Mouse (Mus musculus) forebrain, embryonic 15.5 days (tissue): ENCODE results near the gene Adcy7. TPM values are rescaled to one million over a fixed set of nuclear protein-coding genes. Genes with fewer than 3 reads are reported as not detected.

Experiments
- ATAC-seq: fragments of 200-750 bp; cut with Nextera tagmentation; replicated peaks from 2 replicates; pipeline ENCODE4 v1.8.0; 2017; ENCODE audit warnings: mild to moderate bottlenecking, moderate TSS enrichment, moderate library complexity
- H3K27ac ChIP-seq: fragments of 300-500 bp; sonication (generic); replicated peaks from 2 replicates; pipeline ENCODE4 v1.5.1; 2015; ENCODE audit warnings: mild to moderate bottlenecking, inconsistent platforms
- H3K27me3 ChIP-seq: fragments of 300-500 bp; sonication (generic); 2 replicates; pipeline ENCODE4 v1.6.1; 2015; ENCODE audit warnings: inconsistent platforms
- H3K36me3 ChIP-seq: fragments of 300-500 bp; sonication (generic); 2 replicates; pipeline ENCODE4 v1.6.1; 2015; ENCODE audit warnings: mild to moderate bottlenecking, inconsistent platforms
- H3K4me1 ChIP-seq: fragments of 300-500 bp; sonication (generic); 2 replicates; pipeline ENCODE4 v1.6.1; 2015; ENCODE audit warnings: inconsistent platforms
- H3K4me2 ChIP-seq: fragments of 300-500 bp; sonication (generic); replicated peaks from 2 replicates; pipeline ENCODE4 v1.6.1; 2015; ENCODE audit warnings: mild to moderate bottlenecking, inconsistent platforms
- H3K4me3 ChIP-seq: fragments of 300-500 bp; sonication (generic); 2 replicates; pipeline ENCODE4 v1.5.1; 2015; ENCODE audit warnings: mild to moderate bottlenecking, inconsistent platforms
- H3K9ac ChIP-seq: fragments of 300-500 bp; sonication (generic); replicated peaks from 2 replicates; pipeline ENCODE4 v1.6.1; 2015; ENCODE audit warnings: mild to moderate bottlenecking, inconsistent platforms
- H3K9me3 ChIP-seq: fragments of 300-500 bp; sonication (generic); 2 replicates; pipeline ENCODE4 v1.6.1; 2016; ENCODE audit warnings: inconsistent platforms
- WGBS: fragments of 180-500 bp; shearing (Covaris S2); methylation state at CpG from one replicate; pipeline ENCODE4 v1.1.7; 2015; ENCODE audit warnings: mixed read lengths; 5-methylcytosine and 5-hydroxymethylcytosine counted together
- polyA plus RNA-seq: library from polyadenylated mRNA; unstranded; fragments of >200 nt; fragmentation: Nextera tagmentation; extraction: Ambion mirVana; gene quantifications from 2 replicates; pipeline ENCODE4 v1.2.1, GENCODE M21; 2015

The Adcy7 gene
- polyA plus RNA-seq, 1 experiment from 2014 or later = 1.5 TPM

- no peak overlapping the region for H3K27ac ChIP-seq
- H3K4me1 ChIP-seq = no peaks in the 10 kb centered on the region
- no peak overlapping the region for H3K4me3 ChIP-seq
- no peak overlapping the region for H3K9ac ChIP-seq
- H3K27me3 ChIP-seq = no peaks in the 10 kb centered on the region
- WGBS = 91% methylated on average over 11 of the region's 11 CpGs
- peaks cover 39% of the 10 kb centered on the region for H3K36me3 ChIP-seq
- no peaks in the 10 kb centered on the region for H3K9me3 ChIP-seq
- ATAC-seq = no peak
- no peak overlapping the region for H3K4me2 ChIP-seq
Measured at GRCm38 (mm10) chr8:88324760-88325159, 52.6 kb downstream of the Adcy7 start.

- H3K4me1 ChIP-seq = no peaks in the 10 kb centered on the region
- no peak overlapping the region for H3K27ac ChIP-seq
- no peak for ATAC-seq
- no peaks in the 10 kb centered on the region for H3K27me3 ChIP-seq
- no peak overlapping the region for H3K4me3 ChIP-seq
- H3K36me3 ChIP-seq = peaks cover 44% of the 10 kb centered on the region
- 57% methylated on average over 5 of the region's 5 CpGs for WGBS
- H3K9ac ChIP-seq = no peak overlapping the region
- H3K4me2 ChIP-seq = no peak overlapping the region
- no peaks in the 10 kb centered on the region for H3K9me3 ChIP-seq
Measured at GRCm38 (mm10) chr8:88325251-88325650, 53.0 kb downstream of the Adcy7 start.

DNA sequence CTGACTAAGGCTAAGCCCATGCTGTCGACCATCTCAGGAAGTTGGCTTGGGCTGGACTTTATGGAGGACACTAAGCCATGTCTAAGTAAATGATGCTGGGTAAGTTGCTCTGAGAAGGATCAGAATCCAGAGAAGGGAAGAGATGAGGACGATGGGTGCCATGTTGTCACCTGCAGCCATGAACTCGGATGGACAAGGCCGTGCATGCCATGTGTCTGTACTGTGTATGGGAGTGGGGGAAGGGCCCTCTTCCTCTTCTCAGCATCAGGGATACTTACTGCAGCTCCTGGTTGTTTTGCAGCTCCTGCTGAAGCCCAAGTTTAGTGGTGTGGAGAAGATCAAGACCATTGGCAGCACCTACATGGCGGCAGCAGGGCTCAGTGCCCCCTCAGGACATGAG, 53.6 kb downstream of the Adcy7 start:
- Histone ChIP-seq H3K9ac (no peak overlapping the region), H3K27me3 (no peaks in the 10 kb centered on the region), H3K36me3 (peaks cover 44% of the 10 kb centered on the region), H3K9me3 (no peaks in the 10 kb centered on the region), H3K4me1 (no peaks in the 10 kb centered on the region), H3K27ac (no peak overlapping the region), H3K4me2 (no peak overlapping the region), H3K4me3 (no peak overlapping the region)
- no peak for ATAC-seq
- WGBS = 95% methylated on average over 5 of the region's 5 CpGs

DNA sequence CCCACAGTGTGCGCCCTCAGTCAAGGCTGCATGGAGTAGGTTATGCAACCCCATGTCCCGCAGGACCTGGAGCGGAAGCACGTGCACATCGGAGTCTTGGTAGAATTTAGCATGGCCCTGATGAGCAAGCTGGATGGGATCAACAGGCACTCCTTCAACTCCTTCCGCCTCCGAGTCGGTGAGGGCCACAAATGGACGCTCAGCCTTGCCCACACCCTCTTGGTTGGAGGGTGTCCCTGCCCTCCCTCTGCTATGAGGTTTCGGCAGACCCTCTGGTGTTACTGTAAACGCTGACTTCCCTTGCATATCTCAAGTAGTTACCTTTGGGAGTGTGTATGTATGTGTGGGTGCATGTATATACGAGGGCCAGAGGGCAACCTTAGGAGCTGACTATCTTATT, 54.1 kb downstream of the Adcy7 start:
- Histone ChIP-seq H3K9me3 (no peaks in the 10 kb centered on the region), H3K27ac (no peak overlapping the region), H3K27me3 (no peaks in the 10 kb centered on the region), H3K4me2 (no peak overlapping the region), H3K4me1 (no peaks in the 10 kb centered on the region), H3K9ac (no peak overlapping the region), H3K36me3 (peaks cover 48% of the 10 kb centered on the region), H3K4me3 (no peak overlapping the region)
- WGBS = 98% methylated on average over 12 of the region's 12 CpGs
- no peak for ATAC-seq

DNA sequence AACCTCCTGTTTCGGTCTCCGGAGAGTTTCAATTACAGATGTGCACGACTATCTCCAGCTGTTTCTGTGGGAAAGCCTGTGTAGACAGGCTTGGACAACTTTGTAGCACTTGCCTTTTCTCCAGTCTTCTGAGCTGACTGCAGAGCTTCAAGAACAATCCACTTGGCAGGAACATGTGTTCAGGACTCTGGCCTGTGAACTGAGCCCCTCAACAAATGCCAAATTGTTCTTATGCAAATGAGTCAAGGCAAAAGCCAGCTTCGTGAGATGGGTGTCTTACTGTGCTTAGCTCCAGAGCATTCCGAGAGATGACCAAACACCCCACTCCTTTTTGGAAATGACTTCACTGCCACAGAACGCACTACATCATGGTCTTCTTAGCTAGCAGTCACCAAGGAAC, 56.5 kb downstream of the Adcy7 start:
- no peak overlapping the region for H3K9ac ChIP-seq
- no peaks in the 10 kb centered on the region for H3K4me1 ChIP-seq
- no peak overlapping the region for H3K4me3 ChIP-seq
- no peaks in the 10 kb centered on the region for H3K9me3 ChIP-seq
- no peak overlapping the region for H3K4me2 ChIP-seq
- WGBS = 72% methylated on average over 6 of the region's 6 CpGs
- peaks cover 69% of the 10 kb centered on the region for H3K36me3 ChIP-seq
- H3K27ac ChIP-seq = no peak overlapping the region
- no peak for ATAC-seq
- no peaks in the 10 kb centered on the region for H3K27me3 ChIP-seq

DNA sequence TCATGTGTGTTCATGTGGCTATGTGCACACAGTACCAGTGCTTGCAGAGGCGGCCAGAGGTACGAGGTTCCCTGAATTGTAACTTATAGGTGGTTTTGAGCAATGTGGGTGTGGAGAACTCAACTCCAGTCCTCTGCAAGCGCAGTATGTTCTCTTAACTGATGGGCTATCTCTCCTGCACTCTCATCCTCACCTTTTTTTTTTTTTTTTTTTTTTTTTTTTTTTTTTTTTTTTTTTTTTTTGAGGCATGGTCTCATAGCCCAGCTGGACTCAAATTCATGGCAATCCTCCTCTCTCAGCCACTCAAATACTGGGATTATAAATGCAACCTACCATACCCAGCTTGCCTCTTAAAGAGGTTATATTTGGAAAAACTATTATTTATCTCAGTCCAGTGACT, 58.6 kb downstream of the Adcy7 start:
- ATAC-seq = no peak
- no peak overlapping the region for H3K4me2 ChIP-seq
- no peaks in the 10 kb centered on the region for H3K4me1 ChIP-seq
- no peak overlapping the region for H3K4me3 ChIP-seq
- H3K9ac ChIP-seq = no peak overlapping the region
- H3K36me3 ChIP-seq = peaks cover 81% of the 10 kb centered on the region
- H3K27me3 ChIP-seq = no peaks in the 10 kb centered on the region
- H3K27ac ChIP-seq = no peak overlapping the region
- H3K9me3 ChIP-seq = no peaks in the 10 kb centered on the region
- WGBS = 92% methylated on average over 3 of the region's 3 CpGs

- Histone ChIP-seq H3K4me3 (no peak overlapping the region), H3K9ac (no peak overlapping the region), H3K4me2 (no peak overlapping the region), H3K27ac (no peak overlapping the region), H3K9me3 (no peaks in the 10 kb centered on the region), H3K36me3 (peaks cover 82% of the 10 kb centered on the region), H3K27me3 (no peaks in the 10 kb centered on the region), H3K4me1 (0 out of 2 replicates have a peak, but pooled peaks cover 3% of the 10 kb centered on the region)
- ATAC-seq = no peak
- WGBS = 83% methylated on average over 2 of the region's 2 CpGs
Measured at GRCm38 (mm10) chr8:88334384-88334783, 62.2 kb downstream of the Adcy7 start.

DNA sequence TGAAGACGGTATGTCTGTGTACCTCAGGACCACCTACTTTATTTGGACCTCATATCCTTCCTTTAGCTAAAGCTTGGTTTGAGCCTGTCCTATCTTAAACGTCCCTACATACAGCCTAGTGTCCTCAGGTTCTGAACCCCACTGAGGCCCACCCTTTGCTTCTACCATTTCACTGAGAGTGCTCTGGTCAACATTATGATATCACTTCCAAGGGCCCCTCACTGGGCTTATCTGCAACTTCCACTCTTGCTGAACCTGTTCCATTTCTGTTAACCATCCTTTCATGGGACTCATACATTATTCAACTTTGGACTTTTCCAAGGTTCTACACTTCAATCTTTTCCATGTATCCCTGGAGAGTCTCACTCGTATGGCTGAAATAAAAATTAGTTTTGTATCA, 62.8 kb downstream of the Adcy7 start:
- Histone ChIP-seq H3K27me3 (no peaks in the 10 kb centered on the region), H3K9me3 (no peaks in the 10 kb centered on the region), H3K36me3 (peaks cover 83% of the 10 kb centered on the region), H3K4me2 (no peak overlapping the region), H3K27ac (no peak overlapping the region), H3K4me1 (0 out of 2 replicates have a peak, but pooled peaks cover 5% of the 10 kb centered on the region), H3K4me3 (no peak overlapping the region), H3K9ac (no peak overlapping the region)
- 91% methylated on average over 3 of the region's 3 CpGs for WGBS
- ATAC-seq = no peak

- Histone ChIP-seq H3K27ac (no peak overlapping the region), H3K4me3 (no peak overlapping the region), H3K9me3 (no peaks in the 10 kb centered on the region), H3K4me2 (no peak overlapping the region), H3K36me3 (peaks cover 88% of the 10 kb centered on the region), H3K4me1 (0 out of 2 replicates have a peak, but pooled peaks cover 5% of the 10 kb centered on the region), H3K27me3 (no peaks in the 10 kb centered on the region), H3K9ac (no peak overlapping the region)
- 50% methylated on average over 3 of the region's 3 CpGs for WGBS
- no peak for ATAC-seq
Measured at GRCm38 (mm10) chr8:88339221-88339620, 67.0 kb downstream of the Adcy7 start.

GRCm38 (mm10) chr8:88339887-88340695, 67.9 kb downstream of the Adcy7 start:
- H3K27me3 ChIP-seq = no peaks in the 10 kb centered on the region
- H3K9ac ChIP-seq = no peak overlapping the region
- H3K4me3 ChIP-seq = no peak overlapping the region
- WGBS = 90% methylated on average over 2 of the region's 2 CpGs
- no peak overlapping the region for H3K27ac ChIP-seq
- H3K36me3 ChIP-seq = peaks cover 88% of the 10 kb centered on the region
- ATAC-seq = no peak
- H3K4me2 ChIP-seq = no peak overlapping the region
- H3K9me3 ChIP-seq = no peaks in the 10 kb centered on the region
- H3K4me1 ChIP-seq = 0 out of 2 replicates have a peak, but pooled peaks cover 5% of the 10 kb centered on the region

- Histone ChIP-seq H3K36me3 (peaks cover 88% of the 10 kb centered on the region), H3K9me3 (no peaks in the 10 kb centered on the region), H3K4me1 (0 out of 2 replicates have a peak, but pooled peaks cover 5% of the 10 kb centered on the region), H3K9ac (no peak overlapping the region), H3K27ac (no peak overlapping the region), H3K4me2 (no peak overlapping the region), H3K4me3 (no peak overlapping the region), H3K27me3 (no peaks in the 10 kb centered on the region)
- 87% methylated on average over 4 of the region's 4 CpGs for WGBS
- no peak for ATAC-seq
Measured at GRCm38 (mm10) chr8:88342026-88342425, 69.8 kb downstream of the Adcy7 start.

- WGBS = 75% methylated on average over 2 of the region's 2 CpGs
- H3K27me3 ChIP-seq = no peaks in the 10 kb centered on the region
- no peak for ATAC-seq
- no peak overlapping the region for H3K4me2 ChIP-seq
- H3K9me3 ChIP-seq = no peaks in the 10 kb centered on the region
- peaks cover 84% of the 10 kb centered on the region for H3K36me3 ChIP-seq
- H3K4me1 ChIP-seq = no peaks in the 10 kb centered on the region
- H3K27ac ChIP-seq = no peak overlapping the region
- no peak overlapping the region for H3K9ac ChIP-seq
- no peak overlapping the region for H3K4me3 ChIP-seq
Measured at GRCm38 (mm10) chr8:88349046-88349445, 76.8 kb downstream of the Adcy7 start.
